Mouse (Mus musculus) embryonic stem cell, embryonic (primary cell): Measurements from ENCODE around the gene Susd6.

Experiments
- CTCF ChIA-PET, 4 experiments: fragments of 300-600 bp in 2 of 4; fragments of 350-600 bp in 2 of 4; sonication (Branson Sonifier 250); formaldehyde crosslinking; loops; one replicate each; lab custom pipeline; 2022; ENCODE audit warnings: inconsistent platforms in 2 of 4; lab: Charles Lee
- POLR2A ChIA-PET, 4 experiments: fragments of 300-600 bp in 2 of 4; fragments of 350-600 bp in 2 of 4; sonication (Branson Sonifier 250); formaldehyde crosslinking; loops; one replicate each; lab custom pipeline; 2022; ENCODE audit warnings: antibody characterized with exemption in 4 of 4, inconsistent platforms in 1 of 4; lab: Charles Lee

The Susd6 gene

DNA sequence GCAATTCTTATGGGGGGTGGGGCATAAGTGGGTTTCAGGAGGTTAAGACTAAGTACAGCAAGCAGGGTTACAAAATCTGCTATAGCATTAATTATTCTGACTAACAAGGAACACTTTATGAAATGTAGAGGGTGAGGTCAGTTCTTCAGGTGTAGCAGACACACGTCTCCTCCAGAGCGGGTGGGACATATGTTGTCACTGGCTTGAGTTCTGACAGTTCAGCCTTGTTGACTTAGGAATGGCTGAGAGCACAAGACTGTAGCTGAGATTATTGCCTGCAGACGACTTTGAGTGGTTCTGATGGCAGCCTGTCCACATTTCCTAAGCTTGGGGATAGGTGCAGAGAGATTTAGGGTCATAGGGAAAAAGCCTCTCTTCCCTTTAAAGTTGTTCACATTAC, 47.3 kb downstream of the Susd6 start:
- ChIA-PET POLR2A (interaction anchor here in 2 of 4 experiments (0.6 to 1.1 kb wide), 7 partner anchors 9 to 645 kb away, joined by 3 to 5 read pairs (median 3); partner anchors contain the start of genes Srsf5 (in 1 of the 2) and Susd6 (in 1 of the 2)), CTCF (interaction anchor here in 1 of 4 experiments (0.6 kb wide), 1 partner anchor 30 kb away, joined by 3 read pairs; no protein-coding TSS in a partner anchor)

DNA sequence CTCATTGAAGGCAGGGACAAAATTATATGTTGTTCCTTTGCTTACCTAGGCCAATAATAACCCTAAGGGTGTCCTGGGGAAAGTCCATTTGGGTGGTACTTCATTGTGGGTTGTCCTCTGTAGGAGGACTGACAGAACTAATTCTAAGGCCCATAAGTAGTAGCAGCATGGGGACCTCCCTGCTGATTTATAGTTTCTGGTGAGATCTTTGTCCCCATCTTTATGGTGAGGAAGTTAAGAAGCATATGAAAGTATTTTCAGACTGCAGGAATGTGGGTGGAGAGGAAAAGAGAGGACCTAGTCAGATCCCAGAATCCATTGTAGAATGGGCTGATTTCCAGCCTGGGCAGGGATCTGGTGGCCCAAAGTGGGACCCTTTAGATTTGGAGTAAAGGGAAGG, 48.0 kb downstream of the Susd6 start:
- POLR2A ChIA-PET: interaction anchor here in 2 of 4 experiments (0.6 to 1.0 kb wide), 3 partner anchors 8 to 644 kb away, joined by 3 to 4 read pairs (median 4); no protein-coding TSS in a partner anchor
- CTCF ChIA-PET: no interaction called here

DNA sequence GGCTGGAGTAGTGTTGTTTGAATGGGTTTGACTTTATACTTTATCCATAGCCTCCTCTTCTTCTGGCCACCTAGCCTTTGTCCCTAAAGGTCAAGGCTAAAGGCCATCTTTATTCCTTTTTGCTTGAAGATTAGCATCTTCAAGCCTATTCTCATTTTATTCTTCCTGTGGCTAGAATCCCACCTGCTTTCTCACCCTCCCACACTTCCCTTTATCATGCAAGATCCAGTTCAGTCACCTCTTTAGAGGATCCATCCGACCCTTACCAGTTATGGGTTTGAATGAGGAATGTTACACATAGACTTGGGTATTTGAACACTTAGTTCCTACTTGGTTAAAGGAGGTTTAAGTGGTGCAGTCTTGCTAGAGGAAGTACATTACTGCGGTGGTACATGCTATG, 48.5 kb downstream of the Susd6 start:
- ChIA-PET POLR2A (interaction anchor here in 1 of 4 experiments (1.8 kb wide), 1 partner anchor 17 kb away, joined by 12 read pairs; no protein-coding TSS in a partner anchor), CTCF (no interaction called here)

DNA sequence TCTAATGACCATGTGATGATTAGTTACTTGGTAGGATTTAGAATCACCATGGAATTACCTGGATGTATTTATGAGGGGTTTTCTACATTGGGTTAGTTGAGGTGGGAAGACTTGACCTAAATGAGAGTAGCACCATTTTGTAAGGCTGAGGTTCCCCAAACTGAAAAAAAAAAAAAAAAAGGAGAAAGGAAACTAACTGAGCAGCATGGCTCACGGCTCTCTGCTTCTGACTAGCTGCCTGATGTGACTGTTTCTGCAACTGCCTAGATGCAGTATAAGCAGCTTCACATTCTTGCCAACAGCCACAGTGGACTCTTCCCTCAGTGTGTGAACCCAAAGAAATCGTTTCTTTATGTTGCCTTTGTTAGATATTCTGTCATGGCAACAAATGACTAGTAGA, 49.3 kb downstream of the Susd6 start:
- ChIA-PET CTCF (no interaction called here), POLR2A (interaction anchor here in 1 of 4 experiments (0.7 to 1.8 kb wide), 5 partner anchors 12 to 223 kb away, joined by 3 to 12 read pairs (median 5); partner anchors contain the start of gene Srsf5)

DNA sequence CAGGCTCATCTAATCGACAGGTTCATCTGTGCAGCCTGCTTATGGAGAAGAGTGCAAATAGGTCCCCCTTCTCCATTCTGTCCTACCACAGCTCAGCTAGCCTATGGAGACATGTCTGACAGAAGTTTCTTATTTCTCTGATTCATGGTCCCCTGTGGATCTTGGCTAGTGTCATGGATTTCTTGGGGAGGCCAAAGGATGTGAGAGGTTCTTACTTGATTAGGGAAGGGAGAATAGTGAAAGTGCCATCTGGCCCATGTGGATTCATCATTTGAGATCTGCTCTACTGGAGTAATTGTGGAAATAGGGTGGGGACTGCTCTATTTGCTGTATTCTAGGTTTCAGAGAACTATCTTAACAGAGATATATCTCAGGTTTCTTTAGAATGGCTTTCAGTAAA, 51.3 kb downstream of the Susd6 start:
- ChIA-PET POLR2A (interaction anchor here in 1 of 4 experiments (0.8 kb wide), 1 partner anchor 43 kb away, joined by 3 read pairs; no protein-coding TSS in a partner anchor), CTCF (no interaction called here)

DNA sequence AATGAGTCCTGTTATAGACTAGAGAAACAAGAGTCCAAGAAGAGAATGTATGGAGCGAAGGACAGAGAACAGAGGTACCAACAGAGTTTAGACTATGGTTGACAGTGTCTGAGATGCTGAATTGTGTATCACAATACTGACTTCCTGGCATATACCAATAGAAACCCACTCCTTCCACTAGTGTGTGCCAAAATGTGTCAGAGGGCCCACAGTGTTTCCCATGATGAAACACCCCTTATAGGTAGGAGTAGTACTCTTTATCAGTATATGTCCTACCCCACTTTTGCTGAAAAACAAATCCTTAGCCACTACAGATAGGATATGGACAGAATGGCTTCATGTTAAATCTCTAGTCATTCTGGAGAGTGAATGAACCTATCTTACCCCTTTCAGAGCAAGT, 52.3 kb downstream of the Susd6 start:
- ChIA-PET POLR2A (no interaction called here), CTCF (no interaction called here)

DNA sequence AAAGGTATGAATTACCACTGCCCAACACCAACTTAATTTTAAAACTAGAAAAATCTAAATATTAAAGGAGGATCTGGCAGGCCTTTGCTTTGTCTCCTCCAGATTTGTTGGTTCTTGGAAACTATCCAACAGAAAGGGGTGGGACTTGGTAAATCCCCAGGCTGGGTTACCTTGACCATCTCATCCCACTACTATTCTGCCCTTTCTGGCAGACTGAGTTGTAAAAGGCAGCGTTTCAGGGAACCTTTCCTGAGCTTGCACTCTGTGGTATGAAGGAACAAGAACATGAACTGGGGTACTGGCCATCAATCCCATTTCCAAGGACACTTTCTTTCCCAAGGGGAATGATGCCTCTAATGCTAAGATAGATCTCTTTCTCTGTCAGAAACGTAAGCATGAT, 52.9 kb downstream of the Susd6 start:
- CTCF ChIA-PET: no interaction called here
- POLR2A ChIA-PET: interaction anchor here in 3 of 4 experiments (0.9 to 1.8 kb wide), 7 partner anchors 9 to 102 kb away, joined by 3 to 6 read pairs (median 4); partner anchors contain the start of gene Srsf5 (in 1 of the 3)

DNA sequence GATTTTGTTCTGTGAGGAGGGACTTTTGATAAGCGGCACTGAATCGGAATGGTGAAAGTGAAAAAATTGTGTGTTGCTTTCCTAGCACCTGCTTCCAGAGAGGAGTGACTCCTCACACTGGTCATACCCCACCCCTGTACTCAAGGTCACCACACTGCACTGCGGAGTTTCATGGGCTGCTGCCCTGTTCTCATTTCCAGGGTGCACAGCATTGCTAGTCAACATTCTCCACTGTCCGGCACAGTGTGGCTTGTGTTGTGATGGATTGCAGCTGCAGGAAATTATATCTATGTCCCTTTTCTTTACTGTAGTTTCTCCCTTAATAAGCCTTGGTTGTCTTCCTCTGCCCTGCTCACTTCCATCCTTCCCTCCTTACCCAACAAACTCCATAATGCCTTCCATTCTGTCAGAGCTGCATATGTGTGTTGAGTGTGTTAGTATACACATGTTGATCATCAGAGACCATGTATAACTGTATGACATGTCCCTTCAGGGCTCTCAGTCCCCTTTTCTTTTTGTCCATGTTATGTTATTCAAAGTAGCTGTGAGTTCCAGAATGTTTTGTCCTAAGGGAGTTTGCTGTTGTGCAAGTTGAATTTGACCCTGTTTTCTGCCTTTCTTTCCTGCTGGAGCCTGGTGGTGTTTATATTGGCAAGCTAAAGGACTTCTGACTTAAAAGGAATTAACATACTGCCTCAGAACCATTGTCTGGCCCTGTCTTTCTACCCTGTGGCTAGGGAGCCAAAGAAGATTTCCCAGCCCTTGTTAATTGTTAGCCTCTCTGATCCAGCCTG, 53.5 kb downstream of the Susd6 start:
- ChIA-PET POLR2A (interaction anchor here in 3 of 4 experiments (0.6 to 1.8 kb wide), 10 partner anchors 8 to 101 kb away, joined by 3 to 6 read pairs (median 4); partner anchors contain the start of gene Srsf5 (in 1 of the 3)), CTCF (interaction anchor here in 2 of 4 experiments (0.5 to 0.6 kb wide), 2 partner anchors 74 to 521 kb away, joined by 3 to 4 read pairs; no protein-coding TSS in a partner anchor)

DNA sequence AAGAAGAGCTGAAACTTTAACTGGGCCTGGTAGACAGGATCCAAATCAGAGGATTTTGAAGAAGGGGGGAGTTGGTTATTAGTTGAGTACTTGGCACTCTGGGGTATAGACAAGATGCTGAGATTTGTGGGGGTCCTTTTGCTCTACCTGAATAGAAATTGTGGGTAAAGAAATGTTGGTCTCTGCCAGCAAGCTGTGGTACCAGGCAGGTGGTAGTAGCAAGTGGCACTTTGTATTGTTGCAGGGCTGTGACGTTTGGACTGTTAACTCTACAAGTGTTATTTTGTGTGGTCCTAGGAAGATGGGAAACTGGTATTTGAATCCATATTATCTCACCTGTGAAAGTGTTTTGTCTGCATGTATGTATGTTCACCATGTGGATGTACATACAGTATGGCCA, 55.6 kb downstream of the Susd6 start:
- ChIA-PET POLR2A (interaction anchor here in 2 of 4 experiments (0.6 to 1.6 kb wide), 7 partner anchors 8 to 202 kb away, joined by 3 to 7 read pairs (median 3); partner anchors contain the start of genes Erh (in 1 of the 2) and Slc39a9 (in 1 of the 2)), CTCF (interaction anchor here in 1 of 4 experiments (1.7 kb wide), 1 partner anchor 49 kb away, joined by 3 read pairs; no protein-coding TSS in a partner anchor)

DNA sequence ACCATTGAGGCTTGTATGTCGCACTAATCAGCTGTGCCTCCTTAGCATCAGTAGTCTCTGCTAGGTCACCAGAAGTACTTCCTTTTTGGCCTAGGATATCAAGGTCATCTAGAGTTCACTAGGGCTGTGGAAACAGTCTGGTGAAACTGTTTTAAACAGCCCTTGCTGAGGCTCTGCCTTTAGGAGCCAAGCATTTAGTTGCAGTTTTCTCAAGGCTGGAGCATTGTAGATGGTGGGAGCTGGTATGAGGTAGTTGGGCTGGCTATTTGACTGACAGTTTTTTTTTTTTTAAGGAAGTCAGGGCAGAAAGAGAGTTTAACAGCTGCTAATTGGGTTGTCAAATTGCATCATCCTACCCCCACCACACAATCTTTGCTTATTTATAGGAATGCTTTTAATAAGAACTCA, 56.6 kb downstream of the Susd6 start:
- ChIA-PET POLR2A (interaction anchor here in 3 of 4 experiments (0.6 to 1.5 kb wide), 9 partner anchors 9 to 203 kb away, joined by 3 to 6 read pairs (median 3); partner anchors contain the start of genes Erh (in 1 of the 3) and Slc39a9 (in 1 of the 3)), CTCF (interaction anchor here in 1 of 4 experiments (1.7 kb wide), 1 partner anchor 48 kb away, joined by 3 read pairs; no protein-coding TSS in a partner anchor)

DNA sequence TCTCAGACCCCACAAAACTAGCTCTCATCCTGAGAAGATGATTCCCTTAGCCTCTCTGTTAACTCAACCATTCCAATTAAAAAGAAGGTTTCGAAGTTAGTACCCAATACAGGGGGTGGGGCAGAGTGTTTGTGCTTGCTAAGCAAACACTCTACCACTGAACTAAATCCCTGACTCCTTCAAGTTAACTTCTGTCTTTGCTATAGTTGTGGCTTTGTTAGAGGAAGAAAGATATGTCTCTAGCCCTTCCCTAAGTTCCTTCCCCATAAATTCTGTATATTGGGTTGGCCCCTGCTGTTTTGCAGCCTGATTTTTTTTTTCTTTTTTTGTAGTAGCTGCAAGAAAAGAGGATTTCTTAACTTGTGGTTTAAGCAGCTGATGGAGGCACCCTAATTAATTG, 61.7 kb downstream of the Susd6 start:
- ChIA-PET CTCF (interaction anchor here in 2 of 4 experiments (0.9 to 1.0 kb wide), 2 partner anchors 43 to 65 kb away, joined by 3 to 5 read pairs; no protein-coding TSS in a partner anchor), POLR2A (interaction anchor here in 2 of 4 experiments (1.0 to 2.3 kb wide), 4 partner anchors 8 to 93 kb away, joined by 3 to 8 read pairs (median 4); partner anchors contain the start of gene Srsf5 (in 1 of the 2))

DNA sequence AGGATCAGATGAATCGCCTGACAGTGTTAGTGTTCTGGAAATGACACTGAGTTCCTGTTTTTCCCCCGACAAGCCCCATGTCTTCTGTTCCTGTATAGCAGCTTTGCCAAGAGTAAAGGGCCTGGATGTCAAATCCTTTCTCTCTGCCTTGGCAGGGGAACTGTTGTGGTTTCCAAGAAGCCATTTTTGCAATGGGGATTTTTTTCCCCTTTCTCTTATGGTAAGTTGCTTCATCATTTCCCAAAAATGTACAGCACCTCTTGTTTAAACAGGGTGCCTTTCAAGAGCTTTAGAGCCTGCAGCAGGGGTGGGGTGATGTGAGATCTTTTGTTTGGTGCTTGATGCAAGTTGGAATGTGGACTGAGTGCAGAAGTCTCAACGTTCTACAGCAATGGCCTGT, 63.4 kb downstream of the Susd6 start:
- ChIA-PET CTCF (interaction anchor here in 1 of 4 experiments (0.8 kb wide), 1 partner anchor 64 kb away, joined by 3 read pairs; no protein-coding TSS in a partner anchor), POLR2A (interaction anchor here in 3 of 4 experiments (1.0 to 3.0 kb wide), 7 partner anchors 10 to 94 kb away, joined by 3 to 20 read pairs (median 3); partner anchors contain the start of gene Srsf5 (in 1 of the 3))

DNA sequence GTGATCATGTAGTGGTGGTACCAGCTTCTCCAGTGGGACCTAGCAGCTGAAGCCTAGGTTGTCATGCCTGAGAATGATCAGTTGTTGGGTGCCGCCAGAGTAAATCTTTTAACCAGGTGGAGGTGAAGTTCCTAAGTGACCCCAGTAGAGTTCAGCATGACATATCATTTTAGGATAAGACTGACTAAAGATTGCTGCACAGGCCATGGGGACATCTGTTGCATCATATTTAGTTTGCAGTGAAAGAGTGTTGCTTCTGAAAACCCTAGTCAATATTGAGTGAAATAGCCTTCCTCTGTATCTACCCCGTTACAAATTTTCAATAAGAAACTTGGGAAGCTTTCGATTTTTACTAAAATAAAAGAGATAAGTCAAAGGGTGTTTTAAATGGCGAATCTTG, 64.4 kb downstream of the Susd6 start:
- ChIA-PET POLR2A (interaction anchor here in 3 of 4 experiments (0.6 to 3.5 kb wide), 11 partner anchors 9 to 95 kb away, joined by 3 to 20 read pairs (median 3); partner anchors contain the start of gene Srsf5 (in 2 of the 3)), CTCF (interaction anchor here in 1 of 4 experiments (0.6 to 0.8 kb wide), 2 partner anchors 63 to 64 kb away, joined by 3 to 4 read pairs; no protein-coding TSS in a partner anchor)

DNA sequence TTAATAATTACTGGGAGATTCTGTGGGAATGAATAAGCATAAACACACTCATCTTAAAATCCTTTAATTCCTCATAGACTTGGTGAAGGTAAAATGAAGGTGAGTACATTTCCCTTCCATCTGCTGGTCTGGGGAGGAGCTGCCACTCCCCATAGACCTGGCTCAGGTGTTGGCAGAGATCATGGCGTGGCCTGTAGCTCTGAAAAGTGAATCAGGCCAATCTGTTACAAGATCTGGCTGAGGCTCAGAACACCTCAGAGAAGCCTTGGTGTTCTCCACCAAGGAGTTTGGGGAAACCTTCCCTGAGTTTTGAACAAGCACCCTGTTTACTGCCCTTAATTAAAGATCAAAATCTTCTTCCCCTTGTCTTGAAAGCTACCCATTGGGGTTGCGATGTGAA, 64.8 kb downstream of the Susd6 start:
- CTCF ChIA-PET: interaction anchor here in 1 of 4 experiments (0.6 to 0.8 kb wide), 2 partner anchors 40 to 63 kb away, joined by 3 to 4 read pairs; no protein-coding TSS in a partner anchor
- POLR2A ChIA-PET: interaction anchor here (0.6 to 3.5 kb wide), 13 partner anchors 8 to 1085 kb away, joined by 3 to 20 read pairs (median 4); partner anchors contain the start of gene Srsf5 (in 2 of the 4)

DNA sequence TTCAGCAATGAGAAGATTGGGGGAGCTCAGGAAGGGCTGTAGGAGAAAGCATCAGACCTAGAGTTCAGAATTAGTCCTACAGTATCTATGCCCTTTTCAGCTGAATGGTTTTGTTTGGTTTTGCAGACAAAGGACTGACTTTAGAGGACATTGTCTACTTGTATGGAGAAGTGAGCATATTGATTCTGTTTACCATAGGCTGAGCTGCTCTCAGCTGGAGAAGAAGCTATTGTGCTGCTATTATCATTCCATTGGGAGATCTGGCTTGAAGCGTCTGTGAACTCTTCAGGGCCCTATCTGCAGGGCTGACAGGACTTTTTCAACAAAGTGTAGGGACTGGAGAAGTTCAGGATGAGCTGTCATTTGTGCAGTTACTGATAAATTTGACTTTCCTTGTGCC, 65.3 kb downstream of the Susd6 start:
- POLR2A ChIA-PET: interaction anchor here in 3 of 4 experiments (0.6 to 3.5 kb wide), 10 partner anchors 8 to 1085 kb away, joined by 3 to 20 read pairs (median 6); partner anchors contain the start of gene Srsf5 (in 2 of the 3)

DNA sequence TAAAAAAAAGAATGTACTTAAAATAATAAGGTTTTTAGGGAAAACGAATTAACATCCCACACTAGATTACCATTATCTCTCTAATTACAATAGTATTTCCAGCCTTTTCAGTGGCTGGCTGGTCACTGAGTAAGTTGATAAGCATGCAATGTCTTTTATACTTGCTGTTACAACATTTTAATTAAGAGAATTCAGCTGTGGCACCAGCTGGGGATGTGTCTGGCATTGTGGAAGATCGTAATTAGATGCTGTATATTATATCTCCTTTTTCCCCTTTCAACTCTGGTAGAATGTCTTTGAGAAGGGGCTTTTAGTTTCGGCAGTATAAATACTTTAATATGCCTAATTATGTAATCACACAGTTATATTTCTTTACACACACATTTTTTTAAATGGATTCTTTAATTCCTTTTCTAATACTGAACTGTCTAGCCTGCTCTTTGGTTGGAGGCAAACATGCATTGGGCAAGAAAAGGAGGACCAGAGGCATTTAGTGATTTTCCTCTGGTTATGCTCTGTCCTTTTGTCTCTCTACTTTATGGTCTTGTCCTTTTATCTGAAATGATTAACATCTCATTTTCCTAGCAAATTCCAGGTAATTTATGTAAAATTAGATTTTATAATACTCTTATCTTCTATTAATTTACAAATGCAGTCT, 67.5 kb downstream of the Susd6 start:
- ChIA-PET POLR2A (interaction anchor here in 2 of 4 experiments (0.9 to 3.5 kb wide), 6 partner anchors 9 to 45 kb away, joined by 3 to 12 read pairs (median 4); no protein-coding TSS in a partner anchor), CTCF (no interaction called here)

More for the DNA sequence above, 65.3 kb downstream of the Susd6 start:
- CTCF ChIA-PET: interaction anchor here in 2 of 4 experiments (0.6 to 0.8 kb wide), 2 partner anchors 40 to 1552 kb away, joined by 3 read pairs; no protein-coding TSS in a partner anchor

DNA sequence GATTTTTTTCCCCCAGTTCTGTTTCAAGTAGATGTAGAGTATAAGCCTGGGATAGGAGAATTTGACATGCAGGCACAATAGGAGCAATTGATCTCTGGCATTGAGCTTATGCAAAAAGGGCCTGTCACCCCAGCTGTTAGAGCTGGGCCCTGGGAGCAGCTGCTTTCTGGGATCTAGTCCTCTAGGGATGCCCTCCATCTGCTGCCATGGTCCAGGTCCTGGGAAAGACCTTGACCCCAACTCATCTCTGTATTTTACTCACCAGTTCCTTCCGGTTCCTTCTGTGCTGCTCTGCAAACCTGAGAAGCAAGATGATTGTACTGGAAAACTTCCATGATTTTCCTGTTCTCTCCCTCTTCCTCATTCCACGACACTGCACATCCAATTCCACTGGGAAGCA, 68.0 kb downstream of the Susd6 start:
- ChIA-PET CTCF (no interaction called here), POLR2A (interaction anchor here in 2 of 4 experiments (0.6 to 1.3 kb wide), 6 partner anchors 8 to 46 kb away, joined by 3 to 7 read pairs (median 3); no protein-coding TSS in a partner anchor)
